Mouse (Mus musculus): ENCODE data around the gene Abcc3. TPM values are rescaled to one million over a fixed set of nuclear protein-coding genes. Genes with fewer than 3 reads are reported as not detected.
"Not testable (repeated sequence)": the region's sequence is repeated elsewhere in the genome, so short reads cannot be mapped to it uniquely, and the experiment has no call there.

Abcc3 gene
- polyA plus RNA-seq, 1 experiment: 6.3 TPM

GRCm38 (mm10) chr11:94404178-94404577 lies 11.4 kb upstream of the Abcc3 start:
- Histone ChIP-seq H3K4me3 (replicated peaks) (no peak overlapping the region), H3K4me1 (peaks cover 12% of the 10 kb centered on the region), H3K27me3 (replicated peaks) (peaks cover 73% of the 10 kb centered on the region), H3K36me3 (replicated peaks; ENCODE audit: low read length) (no peaks in the 10 kb centered on the region), H3K9me3 (no peaks in the 10 kb centered on the region)
- no peak for TF ChIP-seq GATA1 (IDR thresholded peaks at IDR 0.05; ENCODE audit: borderline replicate concordance, low read length)

GRCm38 (mm10) chr11:94403757-94404156 lies 11.0 kb upstream of the Abcc3 start:
- no peaks in the 10 kb centered on the region for H3K9me3 ChIP-seq
- no peak overlapping the region for H3K4me3 ChIP-seq (replicated peaks)
- H3K4me1 ChIP-seq: peaks cover 12% of the 10 kb centered on the region
- no peak for TF ChIP-seq FLI1 (IDR thresholded peaks at IDR 0.05; ENCODE audit: low read length)
- peaks cover 71% of the 10 kb centered on the region for H3K27me3 ChIP-seq (replicated peaks)
- no peaks in the 10 kb centered on the region for H3K36me3 ChIP-seq (replicated peaks; ENCODE audit: low read length)

DNA sequence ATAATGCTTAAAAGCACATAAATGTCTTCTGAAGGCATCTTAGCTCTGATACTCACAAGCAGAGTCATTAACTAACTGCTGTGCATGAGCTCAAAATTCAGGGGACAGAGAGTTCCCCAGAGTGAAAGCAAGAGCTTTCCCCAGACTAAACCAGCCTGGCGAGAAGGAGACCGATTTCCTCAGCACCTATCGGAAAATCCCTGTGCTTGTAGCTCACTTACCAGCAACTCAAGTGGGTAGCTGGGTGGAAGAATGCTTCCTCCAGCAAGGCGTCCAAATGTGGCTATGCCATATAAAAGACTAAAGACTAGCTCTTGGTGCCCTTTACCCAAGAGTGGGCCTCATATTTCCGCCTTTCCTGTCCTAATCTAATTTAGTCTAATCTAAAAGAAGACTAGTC lies 9.9 kb upstream of the Abcc3 start:
- Histone ChIP-seq H3K4me1 (peaks cover 8% of the 10 kb centered on the region; the same call in 1 of the 2 replicates), H3K27me3 (replicated peaks) (peaks cover 72% of the 10 kb centered on the region), H3K36me3 (replicated peaks; ENCODE audit: low read length) (no peaks in the 10 kb centered on the region), H3K4me3 (replicated peaks) (no peak overlapping the region), H3K9me3 (no peaks in the 10 kb centered on the region)
- TF ChIP-seq GATA1 (IDR thresholded peaks at IDR 0.05; ENCODE audit: borderline replicate concordance, low read length) (no peak), FLI1 (IDR thresholded peaks at IDR 0.05; ENCODE audit: low read length) (no peak)

DNA sequence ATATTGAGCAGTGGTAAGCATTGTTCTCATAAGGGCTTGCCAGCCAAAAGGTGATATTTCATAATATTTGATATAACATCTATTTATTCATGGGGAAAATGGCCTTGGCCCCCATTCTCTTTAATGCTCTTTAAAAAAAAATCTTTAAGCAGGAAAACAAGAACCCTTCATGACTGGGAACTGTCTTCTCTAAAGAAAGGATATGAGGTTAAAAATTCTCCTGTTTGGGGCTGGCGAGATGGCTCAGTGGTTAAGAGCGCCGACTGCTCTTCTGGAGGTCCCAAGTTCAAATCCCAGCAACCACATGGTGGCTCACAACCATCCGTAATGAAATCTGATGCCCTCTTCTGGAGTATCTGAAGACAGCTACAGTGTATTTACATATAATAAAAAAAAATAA lies 9.2 kb upstream of the Abcc3 start:
- H3K9me3 ChIP-seq; H3K4me1 ChIP-seq; H3K4me3 ChIP-seq (replicated peaks); H3K36me3 ChIP-seq (replicated peaks; ENCODE audit: low read length): not testable (repeated sequence)
- peaks cover 70% of the 10 kb centered on the region for H3K27me3 ChIP-seq (replicated peaks)

GRCm38 (mm10) chr11:94400996-94401395 lies 8.2 kb upstream of the Abcc3 start:
- Histone ChIP-seq H3K4me1 (peaks cover 8% of the 10 kb centered on the region; the same call in 1 of the 2 replicates), H3K27me3 (replicated peaks) (peaks cover 71% of the 10 kb centered on the region)
- TF ChIP-seq GATA1 (IDR thresholded peaks at IDR 0.05; ENCODE audit: borderline replicate concordance, low read length): no peak
- TF ChIP-seq FLI1 (IDR thresholded peaks at IDR 0.05; ENCODE audit: low read length): no peak

DNA sequence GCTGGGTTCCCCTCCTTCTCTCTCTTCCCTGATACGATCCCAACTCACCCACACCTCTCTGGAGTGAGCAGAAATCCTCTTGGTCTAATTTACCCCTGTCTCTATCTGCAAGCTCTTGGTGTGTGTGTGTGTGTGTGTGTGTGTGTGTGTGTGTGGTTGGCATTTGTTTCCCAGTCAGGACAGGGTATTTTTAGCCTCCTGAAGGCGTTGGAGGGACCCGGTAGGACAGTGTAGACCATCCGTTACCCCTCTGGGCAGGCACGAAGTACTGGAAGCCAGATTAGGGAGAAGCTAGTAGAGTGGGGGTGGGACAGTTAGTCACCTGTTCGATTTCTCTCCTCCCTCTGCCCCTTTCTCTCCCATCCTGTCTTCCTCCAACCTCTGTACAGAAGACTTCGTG lies 1.3 kb upstream of the Abcc3 start:
- Histone ChIP-seq H3K9me3 (no peaks in the 10 kb centered on the region), H3K4me3 (replicated peaks) (no peak overlapping the region), H3K27me3 (replicated peaks) (peaks cover 83% of the 10 kb centered on the region), H3K4me1 (peaks cover 13% of the 10 kb centered on the region), H3K36me3 (replicated peaks; ENCODE audit: low read length) (no peaks in the 10 kb centered on the region)
- TF ChIP-seq GATA1 (IDR thresholded peaks at IDR 0.05; ENCODE audit: borderline replicate concordance, low read length) (no peak), FLI1 (IDR thresholded peaks at IDR 0.05; ENCODE audit: low read length) (no peak)

More at GRCm38 (mm10) chr11:94400996-94401395, 8.2 kb upstream of the Abcc3 start:
- no peaks in the 10 kb centered on the region for H3K36me3 ChIP-seq (replicated peaks; ENCODE audit: low read length)
- no peak overlapping the region for H3K4me3 ChIP-seq (replicated peaks)
- no peaks in the 10 kb centered on the region for H3K9me3 ChIP-seq

- H3K9me3 ChIP-seq; H3K4me3 ChIP-seq (replicated peaks); H3K36me3 ChIP-seq (replicated peaks; ENCODE audit: low read length): not testable (repeated sequence)
- Histone ChIP-seq H3K27me3 (replicated peaks) (peaks cover 81% of the 10 kb centered on the region), H3K4me1 (peaks cover 13% of the 10 kb centered on the region)
These were observed 693 bp upstream of the Abcc3 start for GRCm38 (mm10) chr11:94393490-94393889.

- Histone ChIP-seq H3K27me3 (replicated peaks) (peaks cover 82% of the 10 kb centered on the region), H3K4me1 (peaks cover 16% of the 10 kb centered on the region)
These were observed 1.1 kb downstream of the Abcc3 start for GRCm38 (mm10) chr11:94391661-94392060.

GRCm38 (mm10) chr11:94390825-94391224 lies 2.0 kb downstream of the Abcc3 start:
- Histone ChIP-seq H3K27me3 (replicated peaks) (peaks cover 80% of the 10 kb centered on the region), H3K9me3 (no peaks in the 10 kb centered on the region), H3K36me3 (replicated peaks; ENCODE audit: low read length) (no peaks in the 10 kb centered on the region), H3K4me1 (peaks cover 25% of the 10 kb centered on the region), H3K4me3 (replicated peaks) (no peak overlapping the region)
- TF ChIP-seq GATA1 (IDR thresholded peaks at IDR 0.05; ENCODE audit: borderline replicate concordance, low read length) (no peak), FLI1 (IDR thresholded peaks at IDR 0.05; ENCODE audit: low read length) (no peak)

More at GRCm38 (mm10) chr11:94391661-94392060, 1.1 kb downstream of the Abcc3 start:
- H3K9me3 ChIP-seq: no peaks in the 10 kb centered on the region
- no peaks in the 10 kb centered on the region for H3K36me3 ChIP-seq (replicated peaks; ENCODE audit: low read length)
- TF ChIP-seq FLI1 (IDR thresholded peaks at IDR 0.05; ENCODE audit: low read length) (no peak), GATA1 (IDR thresholded peaks at IDR 0.05; ENCODE audit: borderline replicate concordance, low read length) (no peak)
- no peak overlapping the region for H3K4me3 ChIP-seq (replicated peaks)

GRCm38 (mm10) chr11:94389724-94390396 lies 2.9 kb downstream of the Abcc3 start:
- Histone ChIP-seq H3K4me1 (peaks cover 33% of the 10 kb centered on the region), H3K4me3 (replicated peaks) (no peak overlapping the region), H3K9me3 (no peaks in the 10 kb centered on the region), H3K36me3 (replicated peaks; ENCODE audit: low read length) (no peaks in the 10 kb centered on the region), H3K27me3 (replicated peaks) (peaks cover 80% of the 10 kb centered on the region)
- TF ChIP-seq GATA1 (IDR thresholded peaks at IDR 0.05; ENCODE audit: borderline replicate concordance, low read length): no peak
- no peak for TF ChIP-seq FLI1 (IDR thresholded peaks at IDR 0.05; ENCODE audit: low read length)

DNA sequence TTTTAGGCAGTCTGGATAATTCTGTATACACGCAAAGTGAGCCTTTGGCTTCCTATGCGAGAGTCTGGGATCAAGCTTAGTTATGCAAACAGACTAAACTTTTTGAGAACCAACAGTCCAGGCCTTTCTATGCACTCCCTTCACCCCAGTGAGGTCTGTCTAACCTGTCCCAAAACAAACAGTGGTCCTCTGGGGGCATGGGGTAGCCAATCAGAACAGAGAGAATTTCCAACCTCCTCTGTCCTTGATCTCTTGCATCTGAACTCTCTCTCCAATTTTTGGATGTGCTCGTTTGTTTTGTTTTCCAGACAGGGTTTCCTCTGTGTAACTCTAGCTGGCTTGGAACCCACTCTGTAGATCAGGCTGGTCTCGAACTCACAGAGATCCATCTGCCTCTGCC lies 3.8 kb downstream of the Abcc3 start:
- H3K4me1 ChIP-seq: peaks cover 30% of the 10 kb centered on the region
- TF ChIP-seq FLI1 (IDR thresholded peaks at IDR 0.05; ENCODE audit: low read length): no peak
- H3K4me3 ChIP-seq (replicated peaks): no peak overlapping the region
- no peaks in the 10 kb centered on the region for H3K9me3 ChIP-seq
- peaks cover 79% of the 10 kb centered on the region for H3K27me3 ChIP-seq (replicated peaks)
- no peaks in the 10 kb centered on the region for H3K36me3 ChIP-seq (replicated peaks; ENCODE audit: low read length)

Measured in megakaryocyte, embryonic 14.5 days (primary cell).